Mouse (Mus musculus): Measurements from ENCODE around the gene Smg6.

GRCm38 (mm10) chr11:75140431-75140830, 214.8 kb downstream of the Smg6 start:
- TF ChIP-seq CTCF (IDR thresholded peaks at IDR 0.05; ENCODE audit: borderline replicate concordance, extremely low read depth, insufficient read depth, insufficient read length) (no peak), POLR2A (IDR thresholded peaks at IDR 0.05; ENCODE audit: borderline replicate concordance, extremely low read depth, insufficient read depth, insufficient read length, poor library complexity, severe bottlenecking) (no peak)

All from brain, embryonic 14.5 days (tissue).